Mouse (Mus musculus) naive thymus-derived CD4-positive, alpha-beta T cell, adult 5 months (primary cell): ENCODE results near the gene Atraid. TPM values are rescaled to one million over a fixed set of nuclear protein-coding genes. Genes with fewer than 3 reads are reported as not detected.

Experiments
- polyA plus RNA-seq: library from polyadenylated mRNA; unstranded; fragments of 100-300 nt; shearing (Covaris generic); gene quantifications from one replicate; pipeline ENCODE4 v1.2.1, GENCODE M21; 2017

Atraid gene
- 64.4 TPM for polyA plus RNA-seq

GRCm38 (mm10) chr5:31047848-31048762 lies at the start of gene Atraid:
Gene Atraid (plus strand): TSS chr5:31048312.

DNA sequence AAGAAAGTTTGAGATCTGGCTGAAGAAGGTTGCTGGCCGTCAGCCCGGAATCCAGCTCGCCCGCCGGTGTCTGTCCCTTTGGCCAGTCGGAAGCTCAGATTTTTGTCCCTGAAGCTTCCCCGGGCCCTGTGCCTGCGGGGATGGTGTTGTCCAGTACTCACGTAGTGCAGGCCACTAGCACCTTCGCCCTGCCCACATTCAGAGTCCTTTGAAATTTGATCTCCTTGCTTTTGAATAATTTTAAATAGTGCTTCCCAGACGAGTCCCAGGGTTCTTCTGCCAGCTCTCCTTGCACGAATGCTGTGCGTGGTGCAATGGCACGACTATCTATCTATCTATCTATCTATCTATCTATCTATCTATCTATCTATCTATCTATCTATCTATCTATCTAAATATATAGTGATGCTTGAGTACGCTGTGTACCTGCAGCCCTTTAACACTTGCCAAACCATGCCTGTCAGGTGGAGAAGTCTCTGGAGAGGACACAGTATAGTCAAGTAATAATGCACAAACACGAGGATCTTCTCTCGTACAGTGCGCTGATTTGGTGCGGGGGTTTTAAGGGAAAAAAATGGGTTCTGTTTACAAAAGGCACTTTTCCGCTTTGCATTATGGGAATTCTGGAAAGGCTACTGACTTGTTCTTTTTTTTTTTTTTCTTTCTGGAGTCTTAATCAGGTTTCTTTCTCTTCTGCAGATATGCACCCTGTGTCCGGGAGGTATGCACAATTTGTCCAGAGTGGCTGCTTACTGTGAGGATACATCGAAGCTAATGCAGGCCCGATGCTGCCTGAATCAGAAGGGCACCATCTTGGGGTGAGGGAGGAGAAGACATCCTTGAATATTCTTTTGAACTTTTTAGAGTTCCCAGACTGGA lies 890 bp downstream of the Atraid start, which contains the start of gene Slc5a6:
Slc5a6 (minus strand) TSS at position 162 of the 879 bp plus-strand sequence.

GRCm38 (mm10) chr5:31054261-31055215 lies 6.4 kb downstream of the Atraid start, which contains the start of gene Cad:
Gene Cad (plus strand): TSS chr5:31054780.

Other genes starting within 250 kb of the Atraid start
- 6.8 TPM for gene Mapre3, start 233.7 kb upstream of the Atraid start, polyA plus RNA-seq
- 49.2 TPM for gene Tmem214, start 180.3 kb upstream of the Atraid start, polyA plus RNA-seq
- 7.2 TPM for gene Agbl5, start 159.6 kb upstream of the Atraid start, polyA plus RNA-seq
- 208 TPM for gene Ost4, start 140.5 kb upstream of the Atraid start, polyA plus RNA-seq
- 3.2 TPM for gene Emilin1, start 134.9 kb upstream of the Atraid start, polyA plus RNA-seq
- gene Khk, start 126.9 kb upstream of the Atraid start, polyA plus RNA-seq = 26.3 TPM
- not detected for gene Cgref1, start 102.7 kb upstream of the Atraid start, polyA plus RNA-seq
- gene Preb, start 88.0 kb upstream of the Atraid start, polyA plus RNA-seq = 231 TPM
- not detected for gene Tcf23, start 79.7 kb upstream of the Atraid start, polyA plus RNA-seq
- gene Slc5a6, start 612 bp downstream of the Atraid start, polyA plus RNA-seq = 8.8 TPM
- gene Cad, start 6.5 kb downstream of the Atraid start, polyA plus RNA-seq = 24.5 TPM
- gene Dnajc5g, start 58.0 kb downstream of the Atraid start, polyA plus RNA-seq = not detected
- not detected for gene Slc30a3, start 59.9 kb downstream of the Atraid start, polyA plus RNA-seq
- not detected for gene Trim54, start 68.4 kb downstream of the Atraid start, polyA plus RNA-seq
- not detected for gene Ucn, start 90.5 kb downstream of the Atraid start, polyA plus RNA-seq
- 15.3 TPM for gene Mpv17, start 105.9 kb downstream of the Atraid start, polyA plus RNA-seq
- gene Gm29609, start 131.6 kb downstream of the Atraid start, polyA plus RNA-seq = 2.5 TPM
- gene Gtf3c2, start 131.8 kb downstream of the Atraid start, polyA plus RNA-seq = 94.7 TPM
- 88.9 TPM for gene Snx17, start 144.9 kb downstream of the Atraid start, polyA plus RNA-seq
- gene Eif2b4, start 145.1 kb downstream of the Atraid start, polyA plus RNA-seq = 51.6 TPM
- 23.9 TPM for gene Zfp513, start 154.0 kb downstream of the Atraid start, polyA plus RNA-seq
- 169 TPM for gene Ppm1g, start 172.4 kb downstream of the Atraid start, polyA plus RNA-seq
- 259 TPM for gene Nrbp1, start 192.6 kb downstream of the Atraid start, polyA plus RNA-seq
- 0.67 TPM for gene Gm9970, start 192.9 kb downstream of the Atraid start, polyA plus RNA-seq
- 55.3 TPM for gene Krtcap3, start 203.4 kb downstream of the Atraid start, polyA plus RNA-seq
- gene Ift172, start 242.8 kb downstream of the Atraid start, polyA plus RNA-seq = 10.5 TPM
- 0.90 TPM for gene Fndc4, start 247.8 kb downstream of the Atraid start, polyA plus RNA-seq
- gene Gckr, start 249.1 kb downstream of the Atraid start, polyA plus RNA-seq = 0.51 TPM